Mouse (Mus musculus) bone marrow macrophage, adult 2 months (primary cell): ENCODE data around the gene Rtn4rl1. TPM values are rescaled to one million over a fixed set of nuclear protein-coding genes. Genes with fewer than 3 reads are reported as not detected.

ENCODE experiments used
- H3K27ac ChIP-seq: 2 replicates; pipeline ENCODE4 v1.5.1; 2012; ENCODE audit warnings: low read depth, low read length; ENCODE audit not compliant: insufficient read depth
- H3K4me1 ChIP-seq: 2 replicates; pipeline ENCODE4 v1.6.1; 2012; ENCODE audit warnings: low read length; ENCODE audit not compliant: control insufficient read depth, insufficient read depth
- H3K4me3 ChIP-seq: 2 replicates; pipeline ENCODE4 v1.5.1; 2012; ENCODE audit warnings: mild to moderate bottlenecking, low read length, moderate library complexity; ENCODE audit not compliant: insufficient read depth
- CTCF ChIP-seq: IDR thresholded peaks from 2 replicates; pipeline ENCODE4 v1.5.1; 2012; ENCODE audit warnings: low read depth, mild to moderate bottlenecking, low read length, moderate library complexity
- POLR2A ChIP-seq: IDR thresholded peaks from 2 replicates; pipeline ENCODE4 v1.6.1; 2012; ENCODE audit warnings: mild to moderate bottlenecking, low read depth, low read length, borderline replicate concordance
- polyA plus RNA-seq: library from polyadenylated mRNA; stranded (reverse); fragments of >200 nt; gene quantifications from 2 replicates; pipeline ENCODE4 v1.2.4, GENCODE M21; 2012; ENCODE audit not compliant: missing spikeins, insufficient read depth, insufficient read length

Gene Rtn4rl1
- polyA plus RNA-seq, 1 experiment = 1.6 TPM

DNA sequence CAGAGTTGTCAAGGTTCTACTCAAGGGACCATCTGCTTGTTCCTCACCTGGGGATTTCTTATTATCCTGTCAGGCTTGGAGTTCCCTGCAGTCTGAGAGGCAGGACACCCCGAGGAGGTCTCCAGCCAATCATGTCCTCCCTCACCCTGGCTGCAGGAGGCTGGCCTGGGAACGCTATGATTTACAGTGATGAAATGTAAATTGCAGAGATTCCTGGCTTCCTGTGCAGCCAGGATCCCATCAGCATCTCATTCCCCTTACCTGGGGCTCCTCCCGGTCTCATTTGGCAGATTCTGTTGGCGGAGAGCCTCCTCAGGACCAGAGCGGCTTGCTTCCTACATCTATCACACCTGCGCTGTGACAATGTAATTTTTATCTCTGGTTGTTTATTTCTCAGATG is 35.7 kb downstream of the Rtn4rl1 start:
- H3K4me3 ChIP-seq = no peak overlapping the region
- TF ChIP-seq CTCF (no peak), POLR2A (no peak)
- H3K4me1 ChIP-seq = no peaks in the 10 kb centered on the region
- no peak overlapping the region for H3K27ac ChIP-seq

GRCm38 (mm10) chr11:75230272-75230760 is 36.7 kb downstream of the Rtn4rl1 start:
- H3K27ac ChIP-seq = no peak overlapping the region
- H3K4me3 ChIP-seq = no peak overlapping the region
- H3K4me1 ChIP-seq = no peaks in the 10 kb centered on the region
- TF ChIP-seq CTCF = no peak
- TF ChIP-seq POLR2A = no peak

DNA sequence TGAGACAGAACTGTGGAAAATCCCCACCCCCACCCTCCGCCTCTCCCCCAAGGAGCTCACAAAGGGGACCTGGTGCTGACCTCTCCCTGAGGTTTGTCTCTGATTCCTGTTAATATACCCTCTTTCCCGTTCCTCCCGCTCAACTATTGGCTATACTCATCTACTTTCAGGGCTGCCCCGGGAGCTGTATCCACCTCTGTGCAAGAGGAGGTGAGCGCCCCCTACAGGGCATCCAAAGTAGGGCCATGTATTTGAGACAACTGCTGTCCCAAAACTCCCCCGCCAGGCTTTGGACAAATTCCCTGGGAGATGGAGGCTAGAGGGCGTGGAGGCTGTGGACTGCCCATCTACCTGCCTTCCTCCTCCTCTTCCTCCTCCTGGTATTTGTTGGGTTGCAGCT is 38.2 kb downstream of the Rtn4rl1 start:
- Histone ChIP-seq H3K27ac (no peak overlapping the region), H3K4me1 (no peaks in the 10 kb centered on the region), H3K4me3 (no peak overlapping the region)
- TF ChIP-seq POLR2A (no peak), CTCF (peak; percentile 99)

DNA sequence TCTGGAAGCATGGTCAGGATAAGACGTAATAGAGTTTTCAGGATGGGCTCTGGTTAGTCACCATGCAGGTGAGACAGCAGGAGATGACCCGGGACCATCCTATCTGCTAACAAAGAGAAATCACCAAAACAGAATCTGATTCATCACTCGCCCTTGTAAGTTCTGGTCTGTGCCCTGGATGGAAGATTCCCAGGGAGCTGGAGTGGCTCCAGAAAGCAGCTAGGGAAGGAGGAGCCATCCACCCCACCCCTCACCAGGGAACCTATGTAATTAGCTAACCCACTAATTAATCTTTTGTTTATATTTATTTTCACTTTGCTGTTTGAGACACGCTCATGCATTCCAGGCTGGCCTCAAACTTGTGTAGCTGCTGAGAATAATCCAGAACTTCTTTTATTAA is 38.9 kb downstream of the Rtn4rl1 start:
- no peak overlapping the region for H3K4me3 ChIP-seq
- no peaks in the 10 kb centered on the region for H3K4me1 ChIP-seq
- H3K27ac ChIP-seq = no peak overlapping the region
- TF ChIP-seq CTCF = no peak
- no peak for TF ChIP-seq POLR2A

DNA sequence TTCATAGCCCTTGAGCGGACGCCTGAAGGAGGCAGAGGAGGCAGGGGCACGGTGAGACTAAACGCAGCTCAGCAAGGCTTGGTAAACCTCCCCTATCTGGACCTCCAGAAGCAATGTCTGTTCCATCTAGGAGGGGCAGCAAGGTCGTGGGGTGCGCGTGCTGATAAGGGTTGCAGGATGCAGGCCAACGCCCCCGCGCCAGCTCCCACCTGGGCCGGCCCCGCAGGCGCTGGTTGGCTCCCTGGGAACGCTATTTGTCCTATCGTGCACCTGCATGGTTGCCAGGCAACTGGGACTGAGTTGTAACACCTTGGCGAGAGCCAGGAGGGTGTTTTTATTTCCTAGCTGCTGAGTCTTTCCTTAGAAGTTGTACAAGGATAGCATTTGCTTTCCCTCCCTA is 41.2 kb downstream of the Rtn4rl1 start:
- H3K4me3 ChIP-seq = no peak overlapping the region
- TF ChIP-seq POLR2A (no peak), CTCF (no peak)
- H3K27ac ChIP-seq = no peak overlapping the region
- H3K4me1 ChIP-seq = no peaks in the 10 kb centered on the region

GRCm38 (mm10) chr11:75240158-75240934 is 46.8 kb downstream of the Rtn4rl1 start:
- Histone ChIP-seq H3K4me3 (no peak overlapping the region), H3K4me1 (no peaks in the 10 kb centered on the region), H3K27ac (no peak overlapping the region)
- TF ChIP-seq CTCF (no peak), POLR2A (no peak)

GRCm38 (mm10) chr11:75242710-75243255 is 49.2 kb downstream of the Rtn4rl1 start:
- H3K27ac ChIP-seq = no peak overlapping the region
- no peak overlapping the region for H3K4me3 ChIP-seq
- H3K4me1 ChIP-seq = no peaks in the 10 kb centered on the region
- TF ChIP-seq CTCF (no peak), POLR2A (no peak)

DNA sequence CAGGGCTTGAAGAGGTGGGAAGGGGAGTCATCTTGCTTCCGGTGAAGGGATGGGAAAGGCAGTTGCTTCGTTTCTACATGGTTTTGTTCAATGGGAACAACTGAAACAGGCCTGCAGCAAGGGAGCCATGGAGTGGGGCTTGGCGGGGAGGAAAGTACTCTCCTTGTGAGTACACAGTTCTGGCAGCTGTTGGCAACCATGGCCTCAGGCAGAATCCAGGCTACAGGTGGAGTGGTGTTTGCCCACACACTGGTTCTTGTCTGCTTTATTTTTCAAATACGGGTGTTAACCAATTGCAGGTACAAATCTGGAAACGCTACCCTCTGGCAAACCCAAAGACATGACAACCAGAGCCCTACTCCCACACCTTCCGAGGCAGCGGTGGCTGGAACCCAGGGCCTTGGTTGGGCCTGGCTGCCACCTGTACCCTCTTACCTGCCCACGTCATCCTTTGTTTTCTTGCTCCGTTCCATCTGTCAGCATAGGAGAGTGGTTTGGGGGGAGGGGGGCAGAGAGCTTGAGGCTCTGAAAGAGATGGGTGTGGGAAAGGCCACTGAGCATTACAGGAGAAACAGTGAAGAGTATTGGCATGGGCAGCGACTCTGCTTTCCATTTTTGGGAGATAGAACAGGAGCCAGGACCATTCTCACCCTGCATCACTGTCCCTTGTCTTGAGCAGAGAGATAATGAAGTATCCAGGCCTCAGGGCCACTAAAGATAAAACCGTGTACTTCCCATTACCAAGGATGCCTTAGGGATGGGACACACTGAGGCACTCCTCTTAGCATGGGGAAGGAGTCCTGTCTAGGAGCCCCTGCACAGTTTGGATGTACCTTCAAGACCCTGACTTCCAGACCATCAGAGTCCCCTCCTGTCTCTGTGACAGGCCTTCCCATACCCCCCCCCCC is 51.0 kb downstream of the Rtn4rl1 start:
- no peak overlapping the region for H3K4me3 ChIP-seq
- no peaks in the 10 kb centered on the region for H3K4me1 ChIP-seq
- TF ChIP-seq POLR2A (no peak), CTCF (no peak)
- no peak overlapping the region for H3K27ac ChIP-seq

GRCm38 (mm10) chr11:75245372-75246330 is 52.1 kb downstream of the Rtn4rl1 start:
- H3K4me3 ChIP-seq = no peak overlapping the region
- H3K4me1 ChIP-seq = no peaks in the 10 kb centered on the region
- no peak overlapping the region for H3K27ac ChIP-seq
- no peak for TF ChIP-seq POLR2A
- TF ChIP-seq CTCF = no peak
